In genomic region chr8:71667256-71667655, GRCm38 (mm10) we compare ENCODE assay signal across 9 mouse cellular contexts. TPM values are rescaled to one million over a fixed set of nuclear protein-coding genes. Genes with fewer than 3 reads are reported as not detected.
DNase-seq lines count a peak whose midpoint lies in the region; ATAC-seq and TF ChIP-seq lines count a peak whose summit lies in the region.
"Had no signal": no experiment of that assay in that cellular context is flagged by ENCODE, and none has a peak within 500 bp of the region (broad histone marks: within the 10 kb centered on the region; RNA-seq: fewer than 3 reads in every experiment).

No protein-coding gene starts in this region.

- H3K27me3 ChIP-seq in heart, embryonic 16.5 days (ENCODE audit: control insufficient read depth, insufficient read depth, low read length) = peaks cover 4% of the 10 kb centered on the region
- H3K27me3 ChIP-seq in forebrain, embryonic 12.5 days = peaks cover 62% of the 10 kb centered on the region
- H3K27me3 ChIP-seq in hindbrain, embryonic 14.5 days (ENCODE audit: control insufficient read depth, insufficient read depth, low read length) = no peaks in the 10 kb centered on the region
- peaks cover 6% of the 10 kb centered on the region for H3K27me3 ChIP-seq in myocyte (ENCODE audit: control insufficient read depth, insufficient read depth, insufficient read length)
- H3K27me3 ChIP-seq in intestine, postnatal 0 days (replicated peaks; ENCODE audit: control insufficient read depth, insufficient read depth, low read length) = peaks cover 31% of the 10 kb centered on the region
- peaks cover 41% of the 10 kb centered on the region for H3K27me3 ChIP-seq in kidney, embryonic 14.5 days (ENCODE audit: control insufficient read depth, insufficient read depth, low read length)

- no peaks in the 10 kb centered on the region for H3K79me2 ChIP-seq in myocyte (ENCODE audit: control insufficient read depth, insufficient read depth)

- H3K9me3 ChIP-seq in heart, embryonic 16.5 days (replicated peaks; ENCODE audit: control insufficient read depth, low read length) = no peaks in the 10 kb centered on the region
- no peaks in the 10 kb centered on the region for H3K9me3 ChIP-seq in forebrain, embryonic 12.5 days
- no peaks in the 10 kb centered on the region for H3K9me3 ChIP-seq in hindbrain, embryonic 14.5 days (ENCODE audit: control insufficient read depth, low read length)
- no peaks in the 10 kb centered on the region for H3K9me3 ChIP-seq in intestine, postnatal 0 days (ENCODE audit: control insufficient read depth)
- no peaks in the 10 kb centered on the region for H3K9me3 ChIP-seq in kidney, embryonic 14.5 days (ENCODE audit: control insufficient read depth, low read length)
- H3K9me3 ChIP-seq: intestine, embryonic 15.5 days had no signal

- 64% methylated on average over 5 of the region's 5 CpGs for WGBS in heart, embryonic 16.5 days
- 51% methylated on average over 5 of the region's 5 CpGs for WGBS in forebrain, embryonic 12.5 days
- 32% methylated on average over 5 of the region's 5 CpGs for WGBS in hindbrain, embryonic 14.5 days
- WGBS in intestine, postnatal 0 days = 56% methylated on average over 5 of the region's 5 CpGs
- 61% methylated on average over 5 of the region's 5 CpGs for WGBS in kidney, embryonic 14.5 days

- no peak for DNase-seq in heart, adult 9 months (ENCODE audit: low spot score in 2 of 2)
- peak; percentile 64 for DNase-seq in hindbrain, embryonic 14.5 days (ENCODE audit: low spot score)
- DNase-seq: thymus, adult 18-20 months had no signal

- H3K4me1 ChIP-seq in heart, embryonic 16.5 days (ENCODE audit: control insufficient read depth, insufficient read depth, low read length) = peaks cover 46% of the 10 kb centered on the region
- H3K4me1 ChIP-seq in forebrain, embryonic 12.5 days = peaks cover 56% of the 10 kb centered on the region
- peaks cover 42% of the 10 kb centered on the region for H3K4me1 ChIP-seq in hindbrain, embryonic 14.5 days (replicated peaks; ENCODE audit: control insufficient read depth, insufficient read depth, low read length)
- 0 out of 2 replicates have a peak, but pooled peaks cover 6% of the 10 kb centered on the region for H3K4me1 ChIP-seq in intestine, postnatal 0 days (replicated peaks; ENCODE audit: control insufficient read depth, insufficient read depth, low read length)
- H3K4me1 ChIP-seq in kidney, embryonic 14.5 days (ENCODE audit: control insufficient read depth, insufficient read depth, low read length) = peaks cover 25% of the 10 kb centered on the region; the same call in 1 of the 2 replicates

- TF ChIP-seq CTCF in intestine, postnatal 0 days (IDR thresholded peaks at IDR 0.05; ENCODE audit: low read depth) = no peak

- H3ac ChIP-seq in myocyte (ENCODE audit: control insufficient read depth, insufficient read length) = no peak overlapping the region

- ATAC-seq in heart, embryonic 16.5 days (replicated peaks; ENCODE audit: extremely low read depth, insufficient read depth, low FRiP score) = no peak
- no peak for ATAC-seq in forebrain, embryonic 12.5 days (ENCODE audit: low FRiP score)
- no peak for ATAC-seq in hindbrain, embryonic 14.5 days (ENCODE audit: low FRiP score)
- ATAC-seq in intestine, postnatal 0 days = no peak
- no peak for ATAC-seq in kidney, embryonic 14.5 days (ENCODE audit: low FRiP score, low TSS enrichment)
- ATAC-seq: intestine, embryonic 15.5 days had no signal

- peak overlapping the region; percentile 58; the same call in 1 of the 2 replicates for H3K9ac ChIP-seq in heart, embryonic 16.5 days (ENCODE audit: low read length)
- peak overlapping the region; percentile 39; the same call in 1 of the 2 replicates for H3K9ac ChIP-seq in forebrain, embryonic 12.5 days
- peak overlapping the region; percentile 53 for H3K9ac ChIP-seq in hindbrain, embryonic 14.5 days
- no peak overlapping the region for H3K9ac ChIP-seq in intestine, postnatal 0 days (ENCODE audit: low read depth, low read length)
- no peak overlapping the region for H3K9ac ChIP-seq in kidney, embryonic 14.5 days (ENCODE audit: low read depth, low read length)
- H3K9ac ChIP-seq: intestine, embryonic 15.5 days had no signal

- no peak for TF ChIP-seq POLR2A in myocyte (IDR thresholded peaks at IDR 0.05; ENCODE audit: insufficient read length, low read depth)

- no peak overlapping the region for H3K4me3 ChIP-seq in heart, embryonic 16.5 days (ENCODE audit: low read length)
- no peak overlapping the region for H3K4me3 ChIP-seq in forebrain, embryonic 12.5 days (replicated peaks)
- no peak overlapping the region for H3K4me3 ChIP-seq in hindbrain, embryonic 14.5 days (replicated peaks; ENCODE audit: low read length)
- peak overlapping the region; percentile 44 for H3K4me3 ChIP-seq in myocyte
- H3K4me3 ChIP-seq in intestine, postnatal 0 days (ENCODE audit: low read depth, low read length) = no peak overlapping the region
- no peak overlapping the region for H3K4me3 ChIP-seq in kidney, embryonic 14.5 days (ENCODE audit: low read length)
- H3K4me3 ChIP-seq: intestine, embryonic 15.5 days had no signal

- H3K27ac ChIP-seq in heart, embryonic 16.5 days (ENCODE audit: low read length) = peak overlapping the region; percentile 72
- peak overlapping the region; percentile 51 for H3K27ac ChIP-seq in forebrain, embryonic 12.5 days
- H3K27ac ChIP-seq in hindbrain, embryonic 14.5 days = peak overlapping the region; percentile 81
- no peak overlapping the region for H3K27ac ChIP-seq in intestine, postnatal 0 days (ENCODE audit: low read depth, low read length)
- no peak overlapping the region for H3K27ac ChIP-seq in kidney, embryonic 14.5 days (ENCODE audit: low read depth, low read length)
- H3K27ac ChIP-seq: intestine, embryonic 15.5 days had no signal

- no peak overlapping the region; the same call in 1 of the 2 replicates for H3K4me2 ChIP-seq in heart, embryonic 16.5 days (ENCODE audit: low read depth, low read length)
- H3K4me2 ChIP-seq in forebrain, embryonic 12.5 days = 0 out of 2 replicates have a peak overlapping the region, but pooled peaks have one; percentile 30
- H3K4me2 ChIP-seq in hindbrain, embryonic 14.5 days (replicated peaks) = peak overlapping the region; percentile 33
- peak overlapping the region; percentile 85 for H3K4me2 ChIP-seq in myocyte (ENCODE audit: low read depth)
- no peak overlapping the region for H3K4me2 ChIP-seq in intestine, postnatal 0 days (replicated peaks; ENCODE audit: low read depth)
- H3K4me2 ChIP-seq in kidney, embryonic 14.5 days (replicated peaks; ENCODE audit: low read depth, low read length) = no peak overlapping the region

- no peaks in the 10 kb centered on the region for H3K36me3 ChIP-seq in heart, embryonic 16.5 days (ENCODE audit: control insufficient read depth, insufficient read depth)
- peaks cover 15% of the 10 kb centered on the region; the same call in 1 of the 2 replicates for H3K36me3 ChIP-seq in forebrain, embryonic 12.5 days (replicated peaks)
- peaks cover 19% of the 10 kb centered on the region for H3K36me3 ChIP-seq in hindbrain, embryonic 14.5 days (replicated peaks; ENCODE audit: control insufficient read depth, insufficient read depth)
- H3K36me3 ChIP-seq in myocyte (ENCODE audit: control insufficient read depth, insufficient read depth) = no peaks in the 10 kb centered on the region
- H3K36me3 ChIP-seq in intestine, postnatal 0 days (ENCODE audit: control insufficient read depth, insufficient read depth) = no peaks in the 10 kb centered on the region
- H3K36me3 ChIP-seq in kidney, embryonic 14.5 days (ENCODE audit: control insufficient read depth, insufficient read depth, low read length) = no peaks in the 10 kb centered on the region
- H3K36me3 ChIP-seq: intestine, embryonic 15.5 days had no signal

RNA-seq across cellular contexts. Expression of gene Unc13a, which starts 4.3 kb away (rescaled TPM):
- 0.47 and 0.72 TPM in 2 replicates for polyA plus RNA-seq in heart, embryonic 16.5 days (2015; fragmentation: Nextera tagmentation; extraction: Ambion mirVana)
- polyA plus RNA-seq in forebrain, embryonic 12.5 days (2016; fragmentation: Nextera tagmentation; extraction: Ambion mirVana) = 13.7 and 16.0 TPM in 2 replicates
- polyA plus RNA-seq in hindbrain, embryonic 14.5 days (2014; fragmentation: Nextera tagmentation; extraction: Ambion mirVana) = 16.6 and 16.7 TPM in 2 replicates
- polyA plus RNA-seq in myocyte (2012; fragmentation: generic; extraction: Trizol) = 4.6 TPM
- 0.60 and 0.72 TPM in 2 replicates for polyA plus RNA-seq in intestine, postnatal 0 days (2015; fragmentation: Nextera tagmentation; extraction: Ambion mirVana)
- polyA plus RNA-seq in kidney, embryonic 14.5 days (2014; fragmentation: Nextera tagmentation; extraction: Ambion mirVana) = 0.50 and 0.53 TPM in 2 replicates

RNA-seq across cellular contexts. Expression of gene Jak3, which starts 8.8 kb away (rescaled TPM):
- polyA plus RNA-seq in heart, embryonic 16.5 days (2015; fragmentation: Nextera tagmentation; extraction: Ambion mirVana) = 9.9 and 11.3 TPM in 2 replicates
- polyA plus RNA-seq in forebrain, embryonic 12.5 days (2016; fragmentation: Nextera tagmentation; extraction: Ambion mirVana) = 2.5 and 2.9 TPM in 2 replicates
- 5.4 TPM in 2 replicates for polyA plus RNA-seq in hindbrain, embryonic 14.5 days (2014; fragmentation: Nextera tagmentation; extraction: Ambion mirVana)
- 1.5 TPM for polyA plus RNA-seq in myocyte (2012; fragmentation: generic; extraction: Trizol)
- polyA plus RNA-seq in intestine, postnatal 0 days (2015; fragmentation: Nextera tagmentation; extraction: Ambion mirVana) = 5.7 and 6.8 TPM in 2 replicates
- 3.0 and 5.2 TPM in 2 replicates for polyA plus RNA-seq in kidney, embryonic 14.5 days (2014; fragmentation: Nextera tagmentation; extraction: Ambion mirVana)

RNA-seq across cellular contexts. Expression of gene Insl3, which starts 21.8 kb away (rescaled TPM):
- 2.1 and 3.4 TPM in 2 replicates for polyA plus RNA-seq in heart, embryonic 16.5 days (2015; fragmentation: Nextera tagmentation; extraction: Ambion mirVana)
- not detected in 2 replicates for polyA plus RNA-seq in forebrain, embryonic 12.5 days (2016; fragmentation: Nextera tagmentation; extraction: Ambion mirVana)
- 1.4 and 1.5 TPM in 2 replicates for polyA plus RNA-seq in hindbrain, embryonic 14.5 days (2014; fragmentation: Nextera tagmentation; extraction: Ambion mirVana)
- polyA plus RNA-seq in myocyte (2012; fragmentation: generic; extraction: Trizol) = 0.13 TPM
- 2.5 and 3.0 TPM in 2 replicates for polyA plus RNA-seq in intestine, postnatal 0 days (2015; fragmentation: Nextera tagmentation; extraction: Ambion mirVana)
- polyA plus RNA-seq in kidney, embryonic 14.5 days (2014; fragmentation: Nextera tagmentation; extraction: Ambion mirVana) = 1.2 TPM in 1 of 2 replicates, not detected in the other

RNA-seq across cellular contexts. Expression of gene B3gnt3, which starts 34.3 kb away (rescaled TPM):
- 4.0 and 4.3 TPM in 2 replicates for polyA plus RNA-seq in heart, embryonic 16.5 days (2015; fragmentation: Nextera tagmentation; extraction: Ambion mirVana)
- 0.36 and 0.72 TPM in 2 replicates for polyA plus RNA-seq in forebrain, embryonic 12.5 days (2016; fragmentation: Nextera tagmentation; extraction: Ambion mirVana)
- polyA plus RNA-seq in hindbrain, embryonic 14.5 days (2014; fragmentation: Nextera tagmentation; extraction: Ambion mirVana) = 0.21 and 0.41 TPM in 2 replicates
- 0.01 TPM for polyA plus RNA-seq in myocyte (2012; fragmentation: generic; extraction: Trizol)
- polyA plus RNA-seq in intestine, postnatal 0 days (2015; fragmentation: Nextera tagmentation; extraction: Ambion mirVana) = 30.5 and 33.5 TPM in 2 replicates
- polyA plus RNA-seq in kidney, embryonic 14.5 days (2014; fragmentation: Nextera tagmentation; extraction: Ambion mirVana) = 1.1 and 1.6 TPM in 2 replicates

RNA-seq across cellular contexts. Expression of gene Colgalt1, which starts 56.5 kb away (rescaled TPM):
- polyA plus RNA-seq in heart, embryonic 16.5 days (2015; fragmentation: Nextera tagmentation; extraction: Ambion mirVana) = 54.4 and 56.0 TPM in 2 replicates
- 42.7 TPM in 2 replicates for polyA plus RNA-seq in forebrain, embryonic 12.5 days (2016; fragmentation: Nextera tagmentation; extraction: Ambion mirVana)
- 62.4 and 66.0 TPM in 2 replicates for polyA plus RNA-seq in hindbrain, embryonic 14.5 days (2014; fragmentation: Nextera tagmentation; extraction: Ambion mirVana)
- 87.0 TPM for polyA plus RNA-seq in myocyte (2012; fragmentation: generic; extraction: Trizol)
- polyA plus RNA-seq in intestine, postnatal 0 days (2015; fragmentation: Nextera tagmentation; extraction: Ambion mirVana) = 43.3 and 44.5 TPM in 2 replicates
- polyA plus RNA-seq in kidney, embryonic 14.5 days (2014; fragmentation: Nextera tagmentation; extraction: Ambion mirVana) = 61.4 and 76.8 TPM in 2 replicates

Comparison
In these comparisons a context has a peak if more than half of its experiments do, and no peak if none do; other contexts are left out.
1. H3K27ac ChIP-seq: peak in heart, embryonic 16.5 days (single experiment), forebrain, embryonic 12.5 days (single experiment) and hindbrain, embryonic 14.5 days (single experiment); none in intestine, postnatal 0 days (single experiment) and kidney, embryonic 14.5 days (single experiment).
2. H3K4me2 ChIP-seq: peak in forebrain, embryonic 12.5 days (single experiment), hindbrain, embryonic 14.5 days (single experiment) and myocyte (single experiment); none in heart, embryonic 16.5 days (single experiment), intestine, postnatal 0 days (single experiment) and kidney, embryonic 14.5 days (single experiment).
3. H3K9ac ChIP-seq: peak in heart, embryonic 16.5 days (single experiment), forebrain, embryonic 12.5 days (single experiment) and hindbrain, embryonic 14.5 days (single experiment); none in intestine, postnatal 0 days (single experiment) and kidney, embryonic 14.5 days (single experiment).